Mouse (Mus musculus) adrenal gland (tissue): ENCODE measurements around the gene Tmprss4.

Experiments used
- intact Hi-C: fragments of 180-260 bp; cut with DNase I; formaldehyde crosslinking; loops from one replicate; pipeline ENCODE4 v1.15.1; 2025

Tmprss4 gene

GRCm38 (mm10) chr9:45138191-45139032, 65.5 kb downstream of the Tmprss4 start, which contains the start of gene Scn4b:
Scn4b (plus strand) TSS chr9:45138395.
- intact Hi-C loops: no loop called here

- intact Hi-C loops: no loop called here
Observed at GRCm38 (mm10) chr9:45136442-45137169, 67.3 kb downstream of the Tmprss4 start.

- intact Hi-C loops: loop anchor here (5.0 kb wide), 1 partner anchor 111 kb away; no protein-coding TSS in a partner anchor
Observed at GRCm38 (mm10) chr9:45133484-45134310, 70.2 kb downstream of the Tmprss4 start.

GRCm38 (mm10) chr9:45130119-45130518, 73.8 kb downstream of the Tmprss4 start:
- intact Hi-C loops: loop anchor here (5.0 kb wide), 1 partner anchor 108 kb away; no protein-coding TSS in a partner anchor

- intact Hi-C loops: no loop called here
Observed at GRCm38 (mm10) chr9:45126941-45127340, 77.0 kb downstream of the Tmprss4 start.

- intact Hi-C loops: no loop called here
Observed at GRCm38 (mm10) chr9:45125211-45125610, 78.7 kb downstream of the Tmprss4 start.
